Mouse (Mus musculus) testis, adult 2 months (tissue): ENCODE measurements at regions not wholly inside any gene's neighbourhood (a gene's known extent, or its start where the extent isn't known, plus 50 kb on each side); places are given as distances from the start of the nearest gene placed in this dataset.
"Not testable (repeated sequence)": the region's sequence is repeated elsewhere in the genome, so short reads cannot be mapped to it uniquely, and the experiment has no call there.

Experiments used
- H3K27ac ChIP-seq: fragments of 200-500 bp; 2 replicates; pipeline ENCODE4 v1.5.1; 2012; ENCODE audit warnings: low read depth, low read length; ENCODE audit not compliant: control insufficient read depth, insufficient read depth
- H3K27me3 ChIP-seq: fragments of 200-500 bp; 2 replicates; pipeline ENCODE4 v1.6.1; 2012; ENCODE audit warnings: mild to moderate bottlenecking, low read length, moderate library complexity; ENCODE audit not compliant: control insufficient read depth, insufficient read depth
- H3K36me3 ChIP-seq: fragments of 200-500 bp; 2 replicates; pipeline ENCODE4 v1.6.1; 2012; ENCODE audit warnings: mild to moderate bottlenecking, low read length; ENCODE audit not compliant: control insufficient read depth, insufficient read depth
- H3K4me1 ChIP-seq: fragments of 200-500 bp; 2 replicates; pipeline ENCODE4 v1.6.1; 2012; ENCODE audit warnings: low read length; ENCODE audit not compliant: control insufficient read depth, insufficient read depth
- H3K4me3 ChIP-seq: fragments of 200-500 bp; 2 replicates; pipeline ENCODE4 v1.5.1; 2012; ENCODE audit warnings: low read depth, mild to moderate bottlenecking, low read length, moderate library complexity, mixed read lengths; ENCODE audit not compliant: control insufficient read depth
- CTCF ChIP-seq: fragments of 200-500 bp; IDR thresholded peaks from 2 replicates; pipeline ENCODE4 v1.5.1; 2012; ENCODE audit warnings: low read depth, mild to moderate bottlenecking, inconsistent platforms, low read length, moderate library complexity; ENCODE audit not compliant: control insufficient read depth, insufficient read depth, insufficient replicate concordance
- POLR2A ChIP-seq: fragments of 200-500 bp; IDR thresholded peaks from 2 replicates; pipeline ENCODE4 v1.6.1; 2012; ENCODE audit warnings: low read depth, mild to moderate bottlenecking, inconsistent platforms, low read length, moderate library complexity; ENCODE audit not compliant: control insufficient read depth

DNA sequence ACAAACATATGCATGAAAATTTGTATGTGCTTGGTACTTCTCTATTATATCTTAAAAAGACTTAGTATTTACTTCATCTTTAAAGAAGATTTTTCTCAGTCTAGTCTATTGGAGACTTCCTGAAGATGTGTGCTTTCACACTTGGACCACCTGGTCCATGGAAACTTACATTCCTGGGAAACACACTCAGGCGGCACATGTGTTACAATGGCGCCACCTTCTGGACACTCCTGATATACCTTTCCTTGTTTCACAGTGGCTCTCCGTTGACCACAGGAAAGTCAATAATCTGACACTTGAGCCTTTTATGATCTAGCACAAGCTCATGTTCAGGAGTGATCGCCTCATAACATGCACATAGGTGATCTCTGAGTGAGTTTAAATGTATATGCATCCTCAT lies 146.5 kb downstream of the Rdh14 start:
- TF ChIP-seq POLR2A = no peak
- TF ChIP-seq CTCF = peak; percentile 51; the same call in 1 of the 2 replicates
- no peaks in the 10 kb centered on the region for H3K4me1 ChIP-seq
- H3K4me3 ChIP-seq = no peak overlapping the region
- no peaks in the 10 kb centered on the region for H3K36me3 ChIP-seq
- no peaks in the 10 kb centered on the region for H3K27me3 ChIP-seq
- H3K27ac ChIP-seq = no peak overlapping the region

DNA sequence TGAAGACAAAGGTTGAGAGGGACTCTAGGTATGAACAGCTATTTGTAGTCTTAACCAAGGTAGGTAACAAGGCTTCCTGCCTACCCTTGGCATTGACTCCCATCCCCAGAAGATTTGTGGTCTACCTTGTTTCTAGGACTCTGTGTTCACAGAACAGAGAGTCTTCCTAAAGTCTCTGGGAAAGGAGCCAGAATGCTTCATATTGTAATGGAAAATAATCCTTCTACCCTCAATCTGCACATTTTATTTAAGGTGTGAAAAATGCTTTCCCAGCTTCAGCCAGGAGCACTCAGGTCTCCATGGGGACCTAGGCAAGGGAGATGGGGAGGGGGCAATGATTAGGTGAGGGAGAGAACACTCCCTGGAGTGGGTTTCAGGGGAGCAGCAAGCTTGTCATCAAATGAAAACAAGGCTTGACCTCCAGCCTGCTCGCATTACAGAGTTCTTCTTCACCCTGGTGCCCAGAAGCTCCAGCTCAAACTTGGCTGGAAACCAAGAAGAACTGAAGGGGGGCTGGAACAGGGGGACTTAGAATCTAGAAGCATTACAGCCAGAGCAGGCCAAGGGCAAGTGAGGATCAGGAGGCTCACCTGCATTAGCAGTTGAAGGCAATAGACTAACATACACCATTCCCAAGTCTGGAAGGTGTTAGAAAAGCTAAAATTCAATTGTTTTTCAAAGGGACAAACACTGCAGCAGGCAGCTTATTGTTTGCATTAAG lies 159.1 kb downstream of the Rdh14 start:
- no peak for TF ChIP-seq POLR2A
- no peak for TF ChIP-seq CTCF
- no peaks in the 10 kb centered on the region for H3K36me3 ChIP-seq
- H3K27me3 ChIP-seq = no peaks in the 10 kb centered on the region
- no peak overlapping the region for H3K27ac ChIP-seq
- no peaks in the 10 kb centered on the region for H3K4me1 ChIP-seq
- no peak overlapping the region for H3K4me3 ChIP-seq

DNA sequence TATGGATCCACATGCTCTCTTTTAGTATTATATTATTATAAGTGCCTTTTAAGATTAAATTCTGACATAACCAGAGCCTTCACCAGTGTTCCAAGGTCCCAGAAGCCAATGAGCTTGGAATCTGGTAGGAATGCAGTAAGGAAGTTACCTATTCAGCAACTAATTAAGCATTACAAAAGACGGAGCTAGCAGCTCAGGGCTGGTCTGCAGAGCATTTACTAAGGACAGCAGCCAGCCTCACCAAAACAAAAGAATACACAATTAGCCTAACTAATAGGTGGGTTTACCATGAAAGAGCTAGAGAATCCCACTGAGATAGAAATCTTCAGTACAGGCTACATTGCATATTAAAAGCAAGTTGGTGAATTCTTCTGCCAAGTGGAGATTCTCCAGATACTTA lies 164.1 kb downstream of the Rdh14 start:
- H3K36me3 ChIP-seq, H3K27ac ChIP-seq, H3K27me3 ChIP-seq, H3K4me1 ChIP-seq, H3K4me3 ChIP-seq: not testable (repeated sequence)

DNA sequence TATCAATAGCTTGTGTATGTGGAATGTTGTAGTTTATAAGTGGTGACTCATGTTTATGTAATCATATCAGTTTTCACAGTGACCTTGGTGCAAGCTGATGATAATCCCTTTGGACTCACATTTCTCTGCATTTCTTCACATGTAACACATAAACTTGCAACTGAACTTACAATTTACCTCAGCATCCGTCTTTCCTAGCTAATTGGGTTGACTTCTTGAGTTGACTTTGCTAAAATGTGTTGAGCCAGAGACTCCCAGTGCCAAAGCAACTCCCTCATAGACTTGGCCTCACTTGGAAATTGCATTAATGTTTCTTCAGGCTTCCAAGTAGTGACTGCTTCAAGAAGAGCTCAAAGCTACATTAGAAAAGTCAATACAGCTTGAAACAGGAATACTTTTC lies 172.4 kb downstream of the Rdh14 start:
- TF ChIP-seq POLR2A = no peak
- no peak for TF ChIP-seq CTCF
- Histone ChIP-seq H3K4me3 (no peak overlapping the region), H3K4me1 (no peaks in the 10 kb centered on the region), H3K27me3 (no peaks in the 10 kb centered on the region), H3K36me3 (no peaks in the 10 kb centered on the region), H3K27ac (no peak overlapping the region)

DNA sequence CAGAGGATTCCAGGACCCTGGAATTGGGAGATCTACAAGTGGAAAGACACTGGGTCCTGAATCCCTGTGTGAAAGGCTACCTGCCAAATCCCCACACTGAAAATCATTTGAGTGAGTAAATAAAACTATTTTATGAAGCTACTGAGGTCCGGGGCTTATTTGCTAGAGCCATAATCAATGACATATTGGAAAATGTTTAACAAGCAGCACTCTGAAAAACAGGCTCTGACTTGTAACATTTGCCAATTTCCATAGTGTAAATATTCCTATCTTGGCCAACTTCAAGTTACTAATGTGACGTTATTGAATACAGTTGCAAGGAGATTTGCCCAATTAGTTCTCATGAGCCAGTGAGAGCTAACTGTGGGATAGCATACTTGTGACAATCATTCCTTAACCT lies 177.3 kb downstream of the Rdh14 start:
- Histone ChIP-seq H3K4me1 (no peaks in the 10 kb centered on the region), H3K36me3 (no peaks in the 10 kb centered on the region), H3K27ac (no peak overlapping the region), H3K4me3 (no peak overlapping the region), H3K27me3 (no peaks in the 10 kb centered on the region)
- TF ChIP-seq POLR2A = no peak
- TF ChIP-seq CTCF = no peak

DNA sequence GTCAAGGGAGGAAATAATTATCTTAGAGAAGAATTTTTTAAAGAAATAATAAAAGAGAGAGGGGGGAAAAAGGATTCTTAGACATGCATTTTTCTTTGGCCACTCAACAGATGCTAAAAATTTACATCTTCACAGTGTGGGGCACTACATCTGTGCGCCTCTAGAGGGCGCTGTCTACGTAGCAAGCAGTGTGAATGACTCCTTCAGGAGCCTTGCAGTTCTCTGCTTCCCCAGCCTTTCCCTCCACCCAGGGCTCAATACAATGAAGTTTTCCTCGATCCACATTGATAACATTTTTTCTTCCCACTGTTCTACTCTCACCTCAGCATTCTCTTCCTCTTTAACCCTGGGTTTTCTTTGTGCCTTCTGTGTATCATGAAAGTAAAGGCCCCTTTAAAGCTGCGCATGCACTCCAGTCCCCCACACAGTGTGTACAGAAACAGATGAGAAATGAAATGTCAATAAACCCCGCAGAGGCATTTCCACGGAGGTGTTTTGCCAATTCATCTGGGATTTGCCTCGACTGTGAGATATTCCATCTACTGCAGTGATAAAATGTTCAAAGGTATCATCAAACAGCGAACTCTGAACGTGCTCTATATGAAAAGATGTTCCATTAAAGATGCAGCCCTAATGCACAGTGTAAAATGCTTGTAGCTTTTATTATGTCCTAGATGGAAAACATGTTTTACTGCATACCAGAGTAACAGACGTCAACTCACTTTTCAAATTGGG lies 181.2 kb downstream of the Rdh14 start:
- TF ChIP-seq CTCF (peak; percentile 81; the same call in 1 of the 2 replicates), POLR2A (no peak)
- no peaks in the 10 kb centered on the region for H3K36me3 ChIP-seq
- no peaks in the 10 kb centered on the region for H3K27me3 ChIP-seq
- H3K27ac ChIP-seq = no peak overlapping the region
- H3K4me3 ChIP-seq = 0 out of 2 replicates have a peak overlapping the region, but pooled peaks have one; percentile 9
- H3K4me1 ChIP-seq = no peaks in the 10 kb centered on the region

DNA sequence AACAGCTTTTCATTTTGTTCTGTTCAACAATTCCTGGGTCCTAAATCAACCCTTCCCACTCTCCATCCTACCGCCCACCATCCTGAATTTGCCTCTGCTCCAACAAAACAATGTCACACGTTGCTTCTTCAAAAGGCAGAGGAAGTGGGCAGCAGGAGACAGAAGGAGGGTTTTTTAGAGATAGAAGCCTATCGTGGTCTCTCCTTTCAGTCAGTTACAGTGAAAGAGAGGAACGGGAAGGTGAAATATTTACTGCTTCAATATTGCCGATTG lies 181.7 kb downstream of the Rdh14 start:
- Histone ChIP-seq H3K4me3 (no peak overlapping the region), H3K4me1 (no peaks in the 10 kb centered on the region), H3K27me3 (no peaks in the 10 kb centered on the region), H3K27ac (no peak overlapping the region), H3K36me3 (no peaks in the 10 kb centered on the region)
- TF ChIP-seq CTCF (no peak), POLR2A (no peak)

DNA sequence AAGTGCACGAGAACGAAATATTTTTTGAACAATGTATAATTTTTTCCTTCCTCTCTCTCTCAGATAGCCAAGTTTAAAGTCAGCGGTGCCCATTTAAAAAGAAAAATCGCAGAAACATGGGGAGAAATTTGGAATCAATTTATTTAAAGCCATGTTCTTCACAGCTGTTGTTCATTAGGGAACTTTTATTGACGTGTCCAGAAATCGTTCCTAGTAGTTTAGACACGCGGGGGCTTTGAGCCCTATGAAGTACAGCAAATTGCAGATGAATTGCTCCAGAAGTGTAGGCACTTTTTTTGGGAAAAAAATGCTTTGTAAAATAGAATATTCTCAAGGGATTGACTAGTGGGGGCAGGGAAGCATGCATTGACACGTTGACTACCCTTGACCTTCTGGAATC lies 182.8 kb downstream of the Rdh14 start:
- no peak overlapping the region for H3K27ac ChIP-seq
- no peaks in the 10 kb centered on the region for H3K27me3 ChIP-seq
- no peaks in the 10 kb centered on the region for H3K36me3 ChIP-seq

More for the DNA sequence above, 182.8 kb downstream of the Rdh14 start:
- no peaks in the 10 kb centered on the region for H3K4me1 ChIP-seq
- H3K4me3 ChIP-seq = no peak overlapping the region
- TF ChIP-seq POLR2A = no peak
- no peak for TF ChIP-seq CTCF
